Mouse (Mus musculus): ENCODE data around the gene Acvr1.

DNA sequence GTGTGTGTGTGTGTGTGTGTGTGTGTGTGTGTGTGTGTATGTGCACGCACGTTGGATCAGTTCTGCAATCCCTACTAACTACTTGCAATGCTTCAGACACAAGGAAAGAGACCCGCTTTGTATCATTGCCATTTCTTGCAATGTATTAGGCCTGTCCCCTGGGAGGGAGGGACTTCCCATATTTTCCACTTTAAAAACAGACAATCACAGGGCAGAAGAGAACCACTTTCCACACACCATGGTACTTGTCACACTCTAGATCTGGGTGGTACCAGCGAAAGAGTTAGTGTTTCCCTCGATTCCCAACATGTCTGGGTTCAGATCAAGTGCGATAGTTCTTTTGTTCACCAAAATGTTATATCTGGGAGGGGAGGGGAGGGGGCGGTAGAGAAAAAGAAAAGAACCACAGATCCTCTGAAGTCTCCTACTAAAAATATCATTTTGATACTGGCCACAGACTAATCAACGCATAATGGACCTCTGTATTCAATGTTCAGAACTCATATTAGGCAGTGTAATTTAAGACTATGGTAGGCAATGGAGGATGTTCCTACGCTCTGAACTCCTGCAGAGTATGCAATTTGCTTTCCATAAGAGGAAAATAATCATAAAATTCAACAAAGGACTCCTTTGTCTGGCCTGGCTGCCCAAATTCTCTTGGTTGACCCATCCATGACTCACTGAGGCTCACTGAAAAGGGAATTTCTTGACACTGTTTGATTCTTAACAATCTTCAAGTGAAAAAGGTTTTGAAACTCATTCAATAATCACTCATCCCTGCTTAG, 61.5 kb downstream of the Acvr1 start:
- TF ChIP-seq CTCF (IDR thresholded peaks at IDR 0.05; ENCODE audit: low read depth) = no peak
- TF ChIP-seq EP300 (IDR thresholded peaks at IDR 0.05; ENCODE audit: low read depth) = no peak

Data from heart, postnatal 0 days (tissue).